Mouse (Mus musculus) stomach, postnatal 0 days (tissue): ENCODE measurements around the gene Nrsn2.

Experiments
- CTCF ChIP-seq: IDR thresholded peaks from 2 replicates; pipeline ENCODE4 v1.5.1; 2016; ENCODE audit warnings: antibody characterized with exemption, low read depth, mild to moderate bottlenecking, moderate library complexity
- EP300 ChIP-seq: optimal IDR thresholded peaks from 2 replicates; pipeline ENCODE3; 2016; ENCODE audit warnings: antibody characterized with exemption

- TF ChIP-seq CTCF = no peak
- TF ChIP-seq EP300 = no peak
Observed at GRCm38 (mm10) chr2:152372104-152372503, 4.3 kb downstream of the Nrsn2 start.
